Mouse (Mus musculus): ENCODE results near the gene Ptpdc1.
A peak's percentile ranks its signal among the peaks of the same experiment; 100 is the strongest.

The Ptpdc1 gene

GRCm38 (mm10) chr13:48653788-48654770 is 28.6 kb upstream of the Ptpdc1 start:
- DNase-seq = peak; percentile 61 to 89

- DNase-seq = no peak
These were observed 25.9 kb upstream of the Ptpdc1 start for GRCm38 (mm10) chr13:48651132-48652065.

GRCm38 (mm10) chr13:48650615-48651014 is 25.2 kb upstream of the Ptpdc1 start:
- DNase-seq = no peak

DNA sequence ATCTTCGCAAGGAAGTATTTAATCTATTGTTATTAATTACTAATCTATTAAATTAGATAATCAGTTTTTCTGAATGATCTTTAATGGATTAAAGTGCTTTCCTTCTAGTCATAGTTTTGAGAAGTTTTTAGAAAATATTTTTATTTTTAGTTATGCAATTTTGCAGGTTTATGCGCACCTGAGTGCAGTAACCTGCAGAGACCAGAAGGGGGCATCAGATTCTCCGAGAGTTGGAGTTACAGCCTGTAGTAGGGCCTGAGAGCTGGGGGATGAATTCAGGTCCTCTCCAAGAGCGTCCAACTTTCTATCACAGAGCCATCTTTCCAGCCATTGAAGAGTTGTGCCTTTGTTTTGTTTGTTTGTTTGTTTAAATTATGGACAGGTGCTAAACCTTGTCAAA is 21.2 kb upstream of the Ptpdc1 start:
- DNase-seq = no peak

- no peak for DNase-seq
These were observed 18.5 kb upstream of the Ptpdc1 start for GRCm38 (mm10) chr13:48643991-48644390.

DNA sequence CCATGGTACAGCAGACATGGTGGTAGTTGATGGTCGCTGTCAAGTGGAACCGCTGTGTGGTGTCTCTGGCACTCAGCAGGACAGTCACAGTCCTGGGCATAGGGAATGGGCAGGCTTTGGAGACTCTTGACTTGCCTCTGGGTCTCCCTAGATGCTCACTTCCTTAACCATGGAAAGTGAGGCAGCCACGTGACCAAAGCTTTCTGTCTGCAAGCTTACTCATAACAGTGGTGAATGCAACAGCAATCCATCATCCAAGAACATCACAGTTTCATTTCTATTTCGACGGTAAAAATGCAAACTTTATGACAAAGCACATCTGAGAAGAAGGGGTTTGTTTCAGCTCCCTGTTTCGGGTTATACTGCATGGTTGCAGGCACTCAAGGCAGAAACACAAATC is 17.6 kb upstream of the Ptpdc1 start:
- DNase-seq = no peak

- DNase-seq = peak; percentile 66 to 71
These were observed 14.1 kb upstream of the Ptpdc1 start for GRCm38 (mm10) chr13:48639570-48639969.

DNA sequence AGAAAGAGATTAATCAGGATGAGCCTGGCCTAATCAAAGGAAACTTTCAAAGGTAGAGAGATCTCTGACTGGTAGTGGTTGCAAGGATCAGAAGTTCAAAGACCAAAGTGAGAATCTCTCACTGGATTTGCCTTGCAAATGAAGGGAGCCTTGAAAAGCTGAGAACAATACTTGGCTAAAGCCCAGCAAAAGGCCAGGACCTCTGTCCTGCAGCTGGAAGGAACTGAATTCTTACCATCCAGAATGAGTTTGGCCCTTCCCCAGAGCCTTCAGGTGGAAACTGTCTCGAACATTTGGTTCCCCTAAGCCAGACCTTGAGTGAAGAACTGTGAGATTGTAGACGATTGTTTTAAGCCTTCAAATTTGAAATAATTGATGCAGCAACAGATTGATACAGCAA is 12.2 kb upstream of the Ptpdc1 start:
- peak; percentile 64 to 65 for DNase-seq

DNA sequence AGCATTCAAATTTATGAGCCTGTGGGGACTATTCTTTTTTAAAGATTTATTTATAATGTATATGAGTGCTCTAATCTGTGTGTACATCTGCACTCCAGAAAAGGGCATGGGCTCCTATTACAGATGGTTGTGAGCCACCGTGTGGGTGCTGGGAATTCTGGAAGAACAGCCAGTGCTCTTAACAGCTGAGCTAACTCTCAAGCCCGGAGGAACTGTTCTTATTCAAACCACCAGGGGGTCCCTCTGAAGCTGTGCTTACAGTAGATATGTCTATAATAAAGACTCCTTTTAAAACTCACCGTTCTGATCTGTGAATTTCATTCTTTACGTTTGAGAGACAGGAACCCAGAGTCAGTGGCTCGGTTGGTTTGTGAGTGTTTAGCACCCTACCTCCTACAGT is 6.2 kb upstream of the Ptpdc1 start:
- DNase-seq = no peak

- DNase-seq = peak in 1 of 2 experiments; percentile 7
These were observed 481 bp downstream of the Ptpdc1 start for GRCm38 (mm10) chr13:48624968-48625398.

DNA sequence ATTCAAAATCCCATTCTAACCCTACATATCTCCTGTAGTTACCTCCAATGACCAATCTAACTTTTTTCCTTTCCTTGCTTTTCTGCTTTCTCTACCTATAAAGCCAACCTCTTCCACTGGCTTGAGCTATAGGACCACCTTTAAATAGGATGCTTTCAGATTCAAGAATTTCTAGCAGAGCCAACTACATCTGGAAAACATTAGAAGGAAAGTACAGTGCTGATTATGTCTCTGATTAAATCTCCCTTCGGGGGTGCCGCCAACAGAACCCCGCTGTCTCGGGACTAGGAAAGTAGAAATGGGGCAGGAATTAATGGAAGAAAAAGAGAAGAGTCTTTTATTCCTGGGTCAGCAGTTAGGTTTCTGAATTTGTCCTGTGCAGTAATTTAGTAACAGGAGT is 6.6 kb downstream of the Ptpdc1 start:
- no peak for DNase-seq

- no peak for DNase-seq
These were observed 7.7 kb downstream of the Ptpdc1 start for GRCm38 (mm10) chr13:48617774-48618173.

DNA sequence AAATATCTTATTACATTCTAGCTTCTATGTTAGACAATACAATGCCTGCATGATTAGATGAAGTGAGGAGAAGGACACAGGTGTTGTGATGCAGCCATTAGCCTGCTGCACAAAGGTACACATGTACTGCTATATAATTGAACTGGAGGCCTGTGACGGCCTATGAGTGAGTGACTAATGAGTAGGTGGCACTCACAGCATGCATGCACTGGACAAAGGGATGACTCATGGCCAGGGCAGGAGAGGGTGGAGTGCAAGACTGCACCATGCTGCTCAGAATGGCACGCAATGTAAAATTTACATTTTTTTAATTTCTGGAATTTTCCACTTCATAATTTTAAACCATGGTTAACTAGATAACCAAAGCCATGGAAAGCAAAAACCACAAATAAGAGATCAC is 10.9 kb downstream of the Ptpdc1 start:
- DNase-seq = no peak

- no peak for DNase-seq
These were observed 16.4 kb downstream of the Ptpdc1 start for GRCm38 (mm10) chr13:48609106-48609505.

DNA sequence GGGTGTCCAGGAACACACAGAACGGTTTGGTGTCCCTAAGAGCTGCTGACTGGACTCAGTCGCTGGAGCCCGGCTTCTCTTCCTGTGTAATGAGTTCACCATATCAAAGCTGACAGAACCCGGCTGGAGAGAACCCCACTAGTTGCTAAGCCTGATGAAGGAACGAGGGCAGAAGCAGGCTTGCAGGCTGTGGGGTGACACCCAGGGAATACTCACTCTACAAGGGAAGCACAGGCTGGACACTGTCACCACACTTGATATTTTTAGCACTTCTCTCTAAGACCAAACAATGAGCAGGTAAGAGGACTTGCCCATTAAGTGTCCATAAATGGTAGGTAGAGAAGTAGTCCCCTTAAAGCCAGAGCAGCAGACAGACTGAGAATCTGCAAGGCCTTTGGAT is 20.9 kb downstream of the Ptpdc1 start:
- DNase-seq = no peak

DNA sequence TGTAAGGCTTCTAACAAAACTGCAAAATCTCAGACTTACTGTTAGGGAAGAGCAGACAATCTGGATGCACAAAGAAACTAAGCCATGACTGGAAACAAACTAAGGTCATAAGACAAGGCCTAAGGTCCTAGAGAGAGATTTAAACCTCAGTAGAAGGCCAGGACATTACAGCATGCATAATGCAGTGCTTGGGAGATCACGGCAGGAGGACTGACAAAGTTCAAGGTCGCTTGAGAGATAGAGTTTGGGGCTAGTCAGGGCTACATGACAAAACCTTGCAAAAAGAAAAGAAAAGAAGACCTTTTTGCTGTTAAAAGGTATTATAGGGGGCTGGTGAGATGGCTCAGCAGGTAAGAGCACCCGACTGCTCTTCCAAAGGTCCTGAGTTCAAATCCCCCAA is 22.2 kb downstream of the Ptpdc1 start:
- DNase-seq = no peak

- no peak for DNase-seq
These were observed 30.9 kb downstream of the Ptpdc1 start for GRCm38 (mm10) chr13:48594605-48595004.

DNA sequence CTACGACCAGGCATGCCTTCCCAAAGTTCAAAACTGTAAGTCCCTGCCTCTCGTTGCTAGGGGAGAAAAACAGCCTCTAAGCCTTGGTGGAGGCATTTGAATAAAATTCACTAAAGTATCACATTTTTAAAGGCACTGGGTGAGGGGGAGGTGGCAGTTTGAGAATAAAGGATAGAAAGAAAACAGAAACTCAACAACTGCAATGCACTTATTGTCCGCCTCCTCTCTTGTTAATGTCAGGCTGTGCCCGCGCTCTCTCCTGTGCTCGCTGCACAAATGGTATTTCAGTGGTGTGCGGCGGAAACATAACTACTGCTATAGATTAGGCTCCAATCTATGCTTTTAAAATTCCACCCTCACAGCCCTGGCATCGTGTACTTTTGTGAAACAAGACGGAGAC is 31.4 kb downstream of the Ptpdc1 start:
- no peak for DNase-seq

DNA sequence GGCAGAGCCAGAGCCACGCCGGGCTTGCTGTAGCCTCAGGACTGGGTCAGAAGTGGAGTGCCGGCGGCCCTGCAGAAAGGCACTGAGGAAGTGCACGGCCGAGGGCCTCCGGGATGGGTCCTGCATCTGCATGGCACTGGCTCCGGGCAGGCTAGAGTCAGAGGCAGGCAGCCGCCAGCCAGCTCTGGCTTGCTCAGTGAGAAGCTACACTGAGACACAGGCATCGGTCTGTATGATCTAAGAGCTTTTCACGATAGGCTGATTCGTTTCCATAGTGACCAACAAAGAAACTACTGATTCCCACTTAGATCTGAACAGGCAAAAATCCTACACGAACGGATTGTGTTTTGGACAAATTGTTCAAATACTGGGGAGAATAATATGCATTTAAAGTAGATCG is 32.3 kb downstream of the Ptpdc1 start:
- DNase-seq = no peak

DNA sequence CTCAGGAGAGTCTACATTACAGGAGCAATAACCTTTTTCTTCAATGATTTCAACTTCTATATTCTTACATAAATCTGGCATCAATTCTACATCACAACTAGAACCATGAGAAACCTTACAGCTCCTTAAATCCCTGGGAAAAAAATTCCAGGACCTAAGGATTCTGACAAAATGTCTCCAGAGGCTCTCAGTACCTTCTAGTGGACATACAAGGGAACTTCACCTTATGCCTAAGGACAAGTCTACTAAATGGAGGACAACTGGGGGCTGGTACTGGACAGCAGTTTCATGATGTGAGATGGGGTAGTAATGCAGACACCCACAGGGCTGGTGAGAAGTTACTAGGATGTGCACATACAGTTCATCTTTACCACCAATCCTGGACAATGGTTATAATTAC is 34.7 kb downstream of the Ptpdc1 start:
- no peak for DNase-seq

GRCm38 (mm10) chr13:48587354-48587753 is 38.1 kb downstream of the Ptpdc1 start:
- DNase-seq = peak in 1 of 2 experiments; percentile 53

- no peak for DNase-seq
These were observed 39.0 kb downstream of the Ptpdc1 start for GRCm38 (mm10) chr13:48586496-48586895.

DNA sequence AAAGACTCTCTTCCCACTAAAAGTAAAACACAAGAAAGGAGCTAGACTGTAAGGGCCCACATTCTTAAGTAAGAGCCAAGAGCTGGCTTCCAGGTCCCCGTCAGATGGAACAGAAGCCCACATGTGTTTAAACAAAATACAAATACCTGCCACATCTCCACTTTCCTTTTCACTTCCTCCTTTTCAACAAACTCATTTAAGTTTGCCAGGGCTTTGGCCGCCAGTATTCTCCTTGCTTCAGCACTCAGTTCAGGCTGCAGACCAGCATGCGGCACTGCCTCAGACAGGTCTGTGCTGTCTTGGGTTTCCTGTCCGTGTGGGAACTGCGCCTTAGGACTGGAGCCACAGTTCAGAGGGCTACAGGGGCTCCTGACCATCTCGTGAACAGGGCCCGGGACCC is 39.7 kb downstream of the Ptpdc1 start:
- no peak for DNase-seq
